Comparison of ENCODE assay signal across 20 mouse cellular contexts in the genomic region with DNA sequence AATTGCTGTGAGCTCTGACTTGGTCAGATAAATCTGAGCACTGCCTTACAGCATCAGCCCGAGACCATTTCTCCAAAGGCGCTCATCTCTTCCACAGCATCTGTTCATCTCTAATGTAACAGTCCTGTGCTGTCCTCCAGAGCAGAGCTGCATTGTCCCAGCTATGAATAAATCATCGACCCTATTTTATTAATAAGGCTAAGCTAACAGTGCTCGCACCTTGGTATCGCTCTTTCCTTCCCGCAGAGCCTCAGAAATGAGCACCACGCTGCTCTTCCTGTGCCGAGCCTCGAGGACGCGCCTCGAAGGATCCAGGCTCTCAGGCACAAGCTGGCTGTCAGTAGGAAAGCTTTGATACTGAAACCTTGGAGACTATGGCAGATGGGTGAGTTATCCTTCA.
DNase-seq lines count a peak whose midpoint lies in the region; ATAC-seq and TF ChIP-seq lines count a peak whose summit lies in the region.
"Had no signal": no experiment of that assay in that cellular context is flagged by ENCODE, and none has a peak within 500 bp of the region (broad histone marks: within the 10 kb centered on the region; RNA-seq: fewer than 3 reads in every experiment).

No protein-coding gene starts in this region.

- TF ChIP-seq CTCF in kidney, adult 2 months (conservative IDR thresholded peaks at IDR 0.05; ENCODE audit: insufficient read depth, insufficient read length, low read depth, low read length): no peak

- H3K4me3 ChIP-seq in hindbrain, embryonic 13.5 days: no peak overlapping the region
- H3K4me3 ChIP-seq in midbrain, embryonic 14.5 days (replicated peaks; ENCODE audit: low read depth, low read length): no peak overlapping the region
- no peak overlapping the region for H3K4me3 ChIP-seq in neural tube, embryonic 15.5 days (replicated peaks)
- H3K4me3 ChIP-seq in kidney, adult 2 months (ENCODE audit: insufficient read depth, low read depth, low read length): no peak overlapping the region
- H3K4me3 ChIP-seq: heart, embryonic 12.5 days; megakaryocyte, embryonic 14.5 days; myocyte had no signal

- H3K36me3 ChIP-seq in hindbrain, embryonic 13.5 days: no peaks in the 10 kb centered on the region
- no peaks in the 10 kb centered on the region for H3K36me3 ChIP-seq in midbrain, embryonic 14.5 days (ENCODE audit: control insufficient read depth, insufficient read depth, low read length)
- H3K36me3 ChIP-seq in neural tube, embryonic 15.5 days: no peaks in the 10 kb centered on the region
- no peaks in the 10 kb centered on the region for H3K36me3 ChIP-seq in kidney, adult 2 months (ENCODE audit: control insufficient read depth, insufficient read depth, low read length)
- H3K36me3 ChIP-seq: heart, embryonic 12.5 days had no signal

- H3K27ac ChIP-seq in hindbrain, embryonic 13.5 days: peak overlapping the region; percentile 44; the same call in 1 of the 2 replicates
- peak overlapping the region; percentile 68 for H3K27ac ChIP-seq in midbrain, embryonic 14.5 days (replicated peaks; ENCODE audit: low read depth, low read length)
- no peak overlapping the region for H3K27ac ChIP-seq in neural tube, embryonic 15.5 days (replicated peaks)
- no peak overlapping the region for H3K27ac ChIP-seq in kidney, adult 2 months (ENCODE audit: insufficient read depth, low read depth, low read length)

- H3K9me3 ChIP-seq in hindbrain, embryonic 13.5 days: no peaks in the 10 kb centered on the region
- H3K9me3 ChIP-seq in midbrain, embryonic 14.5 days (ENCODE audit: control insufficient read depth, low read length): no peaks in the 10 kb centered on the region
- no peaks in the 10 kb centered on the region for H3K9me3 ChIP-seq in neural tube, embryonic 15.5 days (replicated peaks)
- H3K9me3 ChIP-seq: heart, embryonic 12.5 days; megakaryocyte, embryonic 14.5 days had no signal

- H3K9ac ChIP-seq in hindbrain, embryonic 13.5 days: peak overlapping the region; percentile 19; the same call in 1 of the 2 replicates
- 0 out of 2 replicates have a peak overlapping the region, but pooled peaks have one; percentile 13 for H3K9ac ChIP-seq in midbrain, embryonic 14.5 days (replicated peaks; ENCODE audit: low read length)
- no peak overlapping the region; the same call in 1 of the 2 replicates for H3K9ac ChIP-seq in neural tube, embryonic 15.5 days (replicated peaks)
- H3K9ac ChIP-seq: forebrain, postnatal 0 days; heart, embryonic 12.5 days had no signal

- H3K27me3 ChIP-seq in hindbrain, embryonic 13.5 days: 0 out of 2 replicates have a peak, but pooled peaks cover 3% of the 10 kb centered on the region
- no peaks in the 10 kb centered on the region for H3K27me3 ChIP-seq in midbrain, embryonic 14.5 days (ENCODE audit: control insufficient read depth, insufficient read depth, low read length)
- H3K27me3 ChIP-seq in neural tube, embryonic 15.5 days (replicated peaks): no peaks in the 10 kb centered on the region
- no peaks in the 10 kb centered on the region for H3K27me3 ChIP-seq in kidney, adult 2 months (replicated peaks; ENCODE audit: control insufficient read depth, insufficient read depth, low read length)
- H3K27me3 ChIP-seq: heart, embryonic 12.5 days; megakaryocyte, embryonic 14.5 days had no signal

- WGBS in hindbrain, embryonic 13.5 days: 59% methylated on average over 12 of the region's 12 CpGs
- 45% methylated on average over 12 of the region's 12 CpGs for WGBS in midbrain, embryonic 14.5 days
- 57% methylated on average over 12 of the region's 12 CpGs for WGBS in neural tube, embryonic 15.5 days
- WGBS in kidney, adult 2 months: 67% methylated on average over 12 of the region's 12 CpGs

- ATAC-seq in hindbrain, embryonic 13.5 days (ENCODE audit: low FRiP score): peak; percentile 65; the same call in 1 of the 2 replicates
- ATAC-seq in midbrain, embryonic 14.5 days (ENCODE audit: low FRiP score, low TSS enrichment): peak; percentile 63; the same call in 1 of the 2 replicates
- ATAC-seq in neural tube, embryonic 15.5 days (ENCODE audit: low FRiP score): peak; percentile 49
- ATAC-seq: forebrain, postnatal 0 days had no signal

- DNase-seq in cerebellum, postnatal 10 days: peak; percentile 11 to 16
- DNase-seq in cerebellum, adult 18-20 months: no peak
- peak; percentile 68 for DNase-seq in midbrain, embryonic 14.5 days
- no peak for DNase-seq in urinary bladder, postnatal 4 days (ENCODE audit: low spot score in 2 of 2)
- no peak for DNase-seq in urinary bladder, adult 18-20 months (ENCODE audit: low spot score in 2 of 2)
- DNase-seq in kidney, adult 2 months: no peak
- DNase-seq: adrenal gland, postnatal 10 days; embryo, embryonic 11 days; forebrain, postnatal 0 days; heart, postnatal 14 days; kidney, adult 9 months; kidney, postnatal 25 days; lung, adult 18-20 months; thymus, postnatal 36 days had no signal

- H3K4me2 ChIP-seq in hindbrain, embryonic 13.5 days: peak overlapping the region; percentile 30
- peak overlapping the region; percentile 40 for H3K4me2 ChIP-seq in midbrain, embryonic 14.5 days (ENCODE audit: low read length)
- peak overlapping the region; percentile 32 for H3K4me2 ChIP-seq in neural tube, embryonic 15.5 days
- H3K4me2 ChIP-seq: heart, embryonic 12.5 days; liver, embryonic 11.5 days had no signal

- peaks cover 24% of the 10 kb centered on the region for H3K4me1 ChIP-seq in hindbrain, embryonic 13.5 days (replicated peaks)
- H3K4me1 ChIP-seq in midbrain, embryonic 14.5 days (ENCODE audit: control insufficient read depth, insufficient read depth, low read length): peaks cover 24% of the 10 kb centered on the region
- H3K4me1 ChIP-seq in neural tube, embryonic 15.5 days: peaks cover 26% of the 10 kb centered on the region
- no peaks in the 10 kb centered on the region for H3K4me1 ChIP-seq in kidney, adult 2 months (ENCODE audit: control insufficient read depth, insufficient read depth, low read length)
- H3K4me1 ChIP-seq: megakaryocyte, embryonic 14.5 days had no signal

- no peak for TF ChIP-seq POLR2A in kidney, adult 2 months (IDR thresholded peaks at IDR 0.05; ENCODE audit: low read depth, low read length)

Comparison
In these comparisons a context has a peak if more than half of its experiments do, and no peak if none do; other contexts are left out.
1. DNase-seq: peak in cerebellum, postnatal 10 days (2 of 2) and midbrain, embryonic 14.5 days (single experiment); none in cerebellum, adult 18-20 months (0 of 2), urinary bladder, postnatal 4 days (0 of 2), urinary bladder, adult 18-20 months (0 of 2) and kidney, adult 2 months (single experiment).
2. H3K27ac ChIP-seq: peak in hindbrain, embryonic 13.5 days (single experiment) and midbrain, embryonic 14.5 days (single experiment); none in neural tube, embryonic 15.5 days (single experiment) and kidney, adult 2 months (single experiment).
3. Peak in every context shown above with its lines, with median percentiles within 50 percentile points of each other: ATAC-seq and H3K4me2 ChIP-seq.